Mouse (Mus musculus) hindbrain, embryonic 12.5 days (tissue): ENCODE measurements around the gene Camk1g. TPM values are rescaled to one million over a fixed set of nuclear protein-coding genes. Genes with fewer than 3 reads are reported as not detected.

ENCODE experiments used
- ATAC-seq: fragments of 200-750 bp; cut with Nextera tagmentation; 2 replicates; pipeline ENCODE4 v1.8.0; 2017; ENCODE audit warnings: moderate TSS enrichment; ENCODE audit not compliant: low FRiP score
- H3K27ac ChIP-seq: fragments of 300-500 bp; sonication (generic); 2 replicates; pipeline ENCODE4 v1.5.1; 2016; ENCODE audit warnings: mild to moderate bottlenecking
- H3K27me3 ChIP-seq: fragments of 300-500 bp; sonication (generic); 2 replicates; pipeline ENCODE4 v1.6.1; 2016; ENCODE audit warnings: mild to moderate bottlenecking
- H3K36me3 ChIP-seq: fragments of 300-500 bp; sonication (generic); 2 replicates; pipeline ENCODE4 v1.6.1; 2016; ENCODE audit warnings: mild to moderate bottlenecking
- H3K4me1 ChIP-seq: fragments of 300-500 bp; sonication (generic); 2 replicates; pipeline ENCODE4 v1.6.1; 2016
- H3K4me2 ChIP-seq: fragments of 300-500 bp; sonication (generic); replicated peaks from 2 replicates; pipeline ENCODE4 v1.6.1; 2016; ENCODE audit warnings: mild to moderate bottlenecking
- H3K4me3 ChIP-seq: fragments of 300-500 bp; sonication (generic); 2 replicates; pipeline ENCODE4 v1.5.1; 2016; ENCODE audit warnings: mild to moderate bottlenecking
- H3K9ac ChIP-seq: fragments of 300-500 bp; sonication (generic); 2 replicates; pipeline ENCODE4 v1.6.1; 2016; ENCODE audit warnings: mild to moderate bottlenecking, moderate library complexity
- H3K9me3 ChIP-seq: fragments of 300-500 bp; sonication (generic); replicated peaks from 2 replicates; pipeline ENCODE4 v1.6.1; 2016; ENCODE audit warnings: mild to moderate bottlenecking
- WGBS: fragments of 180-500 bp; shearing (Covaris S2); methylation state at CpG from one replicate; pipeline ENCODE4 v1.1.7; 2016; 5-methylcytosine and 5-hydroxymethylcytosine counted together
- polyA plus RNA-seq: library from polyadenylated mRNA; unstranded; fragments of >200 nt; fragmentation: Nextera tagmentation; extraction: Ambion mirVana; gene quantifications from 2 replicates; pipeline ENCODE4 v1.2.1, GENCODE M21; 2016

Gene Camk1g
- polyA plus RNA-seq: 19.7 and 20.3 TPM in 2 replicates

GRCm38 (mm10) chr1:193370096-193370495, at the start of gene Camk1g:
Gene Camk1g, minus strand, starts transcription at chr1:193370298.
- H3K36me3 ChIP-seq: no peaks in the 10 kb centered on the region
- H3K4me2 ChIP-seq: peak within 1 kb of the TSS; percentile 71
- H3K9ac ChIP-seq: peak within 1 kb of the TSS; percentile 66
- no peaks in the 10 kb centered on the region for H3K9me3 ChIP-seq
- H3K4me3 ChIP-seq: peak within 1 kb of the TSS; percentile 45
- H3K27ac ChIP-seq: peak within 1 kb of the TSS; percentile 40; the same call in 1 of the 2 replicates
- peak; percentile 85 for ATAC-seq
- peaks cover 29% of the 10 kb centered on the region for H3K4me1 ChIP-seq
- no peaks in the 10 kb centered on the region for H3K27me3 ChIP-seq
- WGBS: 0% methylated on average over 2 of the region's 2 CpGs

DNA sequence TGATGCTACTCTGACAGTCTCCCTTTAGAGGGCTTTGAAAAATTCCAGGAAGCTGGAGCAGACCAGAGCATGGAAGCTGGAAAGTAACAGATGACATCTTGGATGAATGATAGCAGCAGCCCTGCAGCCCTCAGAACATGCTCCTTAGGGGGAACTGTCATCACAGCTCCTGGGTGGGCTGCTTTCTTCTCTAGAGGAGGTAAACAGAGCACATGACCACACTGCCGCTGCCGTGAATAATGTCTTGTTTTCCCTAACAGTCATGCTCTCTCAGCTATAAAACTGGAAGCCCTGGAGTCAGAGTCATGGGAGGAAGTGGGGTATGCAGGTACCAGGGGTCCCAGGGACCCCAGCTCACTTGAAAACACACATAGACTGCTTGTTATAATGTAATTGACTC, 49.1 kb upstream of the Camk1g start:
- ATAC-seq: no peak
- H3K4me2 ChIP-seq: no peak overlapping the region

GRCm38 (mm10) chr1:193418656-193419055, 48.6 kb upstream of the Camk1g start:
- H3K4me1 ChIP-seq: peaks cover 18% of the 10 kb centered on the region
- no peaks in the 10 kb centered on the region; the same call in 1 of the 2 replicates for H3K27me3 ChIP-seq
- H3K9me3 ChIP-seq: no peaks in the 10 kb centered on the region
- no peak overlapping the region for H3K4me2 ChIP-seq
- no peak for ATAC-seq
- H3K27ac ChIP-seq: no peak overlapping the region
- H3K36me3 ChIP-seq: no peaks in the 10 kb centered on the region
- H3K4me3 ChIP-seq: no peak overlapping the region
- H3K9ac ChIP-seq: no peak overlapping the region
- 78% methylated on average over 5 of the region's 5 CpGs for WGBS

More for the DNA sequence above, 49.1 kb upstream of the Camk1g start:
- H3K36me3 ChIP-seq: no peaks in the 10 kb centered on the region
- WGBS: 7% methylated on average over 2 of the region's 2 CpGs
- no peak overlapping the region for H3K4me3 ChIP-seq
- H3K27me3 ChIP-seq: no peaks in the 10 kb centered on the region; the same call in 1 of the 2 replicates
- H3K9ac ChIP-seq: no peak overlapping the region
- no peaks in the 10 kb centered on the region for H3K9me3 ChIP-seq
- peaks cover 23% of the 10 kb centered on the region for H3K4me1 ChIP-seq
- no peak overlapping the region for H3K27ac ChIP-seq

- no peaks in the 10 kb centered on the region for H3K9me3 ChIP-seq
- no peak for ATAC-seq
- no peak overlapping the region for H3K9ac ChIP-seq
- H3K4me1 ChIP-seq: peaks cover 5% of the 10 kb centered on the region
- H3K36me3 ChIP-seq: no peaks in the 10 kb centered on the region
- no peak overlapping the region for H3K27ac ChIP-seq
- no peak overlapping the region for H3K4me3 ChIP-seq
- 88% methylated on average over 4 of the region's 4 CpGs for WGBS
- no peaks in the 10 kb centered on the region; the same call in 1 of the 2 replicates for H3K27me3 ChIP-seq
- H3K4me2 ChIP-seq: no peak overlapping the region
Observed at GRCm38 (mm10) chr1:193414067-193414466, 44.0 kb upstream of the Camk1g start.

GRCm38 (mm10) chr1:193413368-193414000, 43.4 kb upstream of the Camk1g start:
- no peak overlapping the region for H3K27ac ChIP-seq
- ATAC-seq: no peak
- H3K36me3 ChIP-seq: no peaks in the 10 kb centered on the region
- no peak overlapping the region for H3K4me2 ChIP-seq
- WGBS: 92% methylated on average over 5 of the region's 5 CpGs
- H3K4me3 ChIP-seq: no peak overlapping the region
- H3K9ac ChIP-seq: no peak overlapping the region
- H3K27me3 ChIP-seq: no peaks in the 10 kb centered on the region; the same call in 1 of the 2 replicates
- no peaks in the 10 kb centered on the region for H3K9me3 ChIP-seq
- H3K4me1 ChIP-seq: no peaks in the 10 kb centered on the region; the same call in 1 of the 2 replicates

DNA sequence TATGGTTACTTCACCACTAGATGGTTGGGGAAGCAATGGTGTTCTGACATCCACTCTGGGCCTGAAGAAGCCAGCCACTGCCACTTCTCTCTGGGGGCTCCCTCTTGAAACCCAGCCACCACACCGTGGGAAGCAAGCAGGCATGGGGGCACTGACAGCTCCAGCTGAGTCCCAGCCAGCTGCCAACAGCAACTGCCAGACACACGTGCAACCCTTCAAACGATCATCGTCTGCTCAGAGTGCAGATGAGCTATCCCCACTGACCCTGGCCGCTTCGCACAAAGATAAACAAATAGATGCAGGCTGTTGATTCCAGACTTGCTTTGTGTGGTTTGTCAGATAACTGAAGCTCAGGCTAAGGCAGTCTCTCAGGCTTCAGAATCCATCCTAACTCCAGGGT, 37.4 kb upstream of the Camk1g start:
- Histone ChIP-seq H3K4me1 (peaks cover 7% of the 10 kb centered on the region; the same call in 1 of the 2 replicates), H3K4me3 (no peak overlapping the region), H3K9ac (no peak overlapping the region), H3K27me3 (no peaks in the 10 kb centered on the region), H3K36me3 (no peaks in the 10 kb centered on the region), H3K4me2 (no peak overlapping the region), H3K27ac (no peak overlapping the region), H3K9me3 (no peaks in the 10 kb centered on the region)
- no peak for ATAC-seq
- 45% methylated on average over 6 of the region's 6 CpGs for WGBS

- no peaks in the 10 kb centered on the region for H3K9me3 ChIP-seq
- no peak for ATAC-seq
Observed at GRCm38 (mm10) chr1:193406059-193406642, 36.1 kb upstream of the Camk1g start.

GRCm38 (mm10) chr1:193401695-193402094, 31.6 kb upstream of the Camk1g start:
- WGBS: 79% methylated on average over 9 of the region's 9 CpGs
- ATAC-seq: no peak
- Histone ChIP-seq H3K4me2 (no peak overlapping the region), H3K9me3 (no peaks in the 10 kb centered on the region), H3K4me3 (no peak overlapping the region), H3K9ac (no peak overlapping the region), H3K36me3 (no peaks in the 10 kb centered on the region), H3K4me1 (peaks cover 10% of the 10 kb centered on the region; the same call in 1 of the 2 replicates), H3K27ac (no peak overlapping the region), H3K27me3 (no peaks in the 10 kb centered on the region)

More at GRCm38 (mm10) chr1:193406059-193406642, 36.1 kb upstream of the Camk1g start:
- no peak overlapping the region for H3K27ac ChIP-seq
- WGBS: 74% methylated on average over 6 of the region's 6 CpGs
- no peaks in the 10 kb centered on the region for H3K27me3 ChIP-seq
- no peaks in the 10 kb centered on the region for H3K36me3 ChIP-seq
- H3K4me3 ChIP-seq: no peak overlapping the region
- no peak overlapping the region for H3K4me2 ChIP-seq
- H3K9ac ChIP-seq: no peak overlapping the region
- peaks cover 13% of the 10 kb centered on the region; the same call in 1 of the 2 replicates for H3K4me1 ChIP-seq

- H3K4me2 ChIP-seq: no peak overlapping the region
- no peak overlapping the region for H3K27ac ChIP-seq
- no peak overlapping the region for H3K9ac ChIP-seq
- no peaks in the 10 kb centered on the region for H3K27me3 ChIP-seq
- no peak overlapping the region for H3K4me3 ChIP-seq
- peaks cover 10% of the 10 kb centered on the region; the same call in 1 of the 2 replicates for H3K4me1 ChIP-seq
- ATAC-seq: no peak
- H3K9me3 ChIP-seq: no peaks in the 10 kb centered on the region
- 84% methylated on average over 1 of the region's 1 CpGs for WGBS
- H3K36me3 ChIP-seq: no peaks in the 10 kb centered on the region
Observed at GRCm38 (mm10) chr1:193400348-193400747, 30.2 kb upstream of the Camk1g start.

GRCm38 (mm10) chr1:193398728-193399437, 28.8 kb upstream of the Camk1g start:
- Histone ChIP-seq H3K9me3 (no peaks in the 10 kb centered on the region), H3K27me3 (no peaks in the 10 kb centered on the region), H3K36me3 (no peaks in the 10 kb centered on the region), H3K9ac (no peak overlapping the region), H3K27ac (no peak overlapping the region), H3K4me3 (no peak overlapping the region), H3K4me2 (no peak overlapping the region), H3K4me1 (peaks cover 10% of the 10 kb centered on the region; the same call in 1 of the 2 replicates)
- ATAC-seq: no peak
- WGBS: 75% methylated on average over 2 of the region's 2 CpGs

DNA sequence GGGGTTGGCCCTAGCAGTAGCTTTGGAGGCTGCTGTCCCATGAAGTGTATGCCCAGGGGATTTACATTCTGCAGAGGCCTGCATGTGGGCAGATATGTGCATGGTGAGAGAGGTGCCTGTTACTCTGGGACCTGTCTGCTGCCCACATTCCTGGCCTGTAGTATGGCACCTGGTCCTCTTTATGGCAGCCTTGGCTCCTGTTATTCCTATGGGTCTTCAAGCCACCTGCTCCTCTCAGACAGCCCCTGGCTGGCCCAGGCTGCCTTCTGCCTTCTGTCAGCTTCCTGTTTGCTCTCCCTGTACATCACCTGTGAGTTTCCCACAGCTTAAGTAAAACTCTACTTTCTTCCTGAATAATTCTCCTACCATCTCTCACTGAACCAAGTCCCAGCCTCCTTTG, 27.0 kb upstream of the Camk1g start:
- no peak overlapping the region for H3K9ac ChIP-seq
- H3K9me3 ChIP-seq: no peaks in the 10 kb centered on the region
- H3K4me1 ChIP-seq: peaks cover 5% of the 10 kb centered on the region; the same call in 1 of the 2 replicates
- no peaks in the 10 kb centered on the region for H3K27me3 ChIP-seq
- H3K36me3 ChIP-seq: no peaks in the 10 kb centered on the region
- no peak overlapping the region for H3K27ac ChIP-seq
- H3K4me2 ChIP-seq: no peak overlapping the region
- no peak overlapping the region for H3K4me3 ChIP-seq
- no peak for ATAC-seq

GRCm38 (mm10) chr1:193392266-193392665, 22.2 kb upstream of the Camk1g start:
- WGBS: 86% methylated on average over 3 of the region's 3 CpGs
- Histone ChIP-seq H3K4me3 (no peak overlapping the region), H3K36me3 (no peaks in the 10 kb centered on the region), H3K9ac (no peak overlapping the region), H3K27me3 (no peaks in the 10 kb centered on the region), H3K4me2 (no peak overlapping the region), H3K4me1 (peaks cover 28% of the 10 kb centered on the region), H3K9me3 (no peaks in the 10 kb centered on the region), H3K27ac (no peak overlapping the region)
- no peak for ATAC-seq
